Mouse (Mus musculus): ENCODE measurements at regions not wholly inside any gene's neighbourhood (a gene's known extent, or its start where the extent isn't known, plus 50 kb on each side); places are given as distances from the start of the nearest gene placed in this dataset.
A peak's percentile ranks its signal among the peaks of the same experiment; 100 is the strongest.

DNA sequence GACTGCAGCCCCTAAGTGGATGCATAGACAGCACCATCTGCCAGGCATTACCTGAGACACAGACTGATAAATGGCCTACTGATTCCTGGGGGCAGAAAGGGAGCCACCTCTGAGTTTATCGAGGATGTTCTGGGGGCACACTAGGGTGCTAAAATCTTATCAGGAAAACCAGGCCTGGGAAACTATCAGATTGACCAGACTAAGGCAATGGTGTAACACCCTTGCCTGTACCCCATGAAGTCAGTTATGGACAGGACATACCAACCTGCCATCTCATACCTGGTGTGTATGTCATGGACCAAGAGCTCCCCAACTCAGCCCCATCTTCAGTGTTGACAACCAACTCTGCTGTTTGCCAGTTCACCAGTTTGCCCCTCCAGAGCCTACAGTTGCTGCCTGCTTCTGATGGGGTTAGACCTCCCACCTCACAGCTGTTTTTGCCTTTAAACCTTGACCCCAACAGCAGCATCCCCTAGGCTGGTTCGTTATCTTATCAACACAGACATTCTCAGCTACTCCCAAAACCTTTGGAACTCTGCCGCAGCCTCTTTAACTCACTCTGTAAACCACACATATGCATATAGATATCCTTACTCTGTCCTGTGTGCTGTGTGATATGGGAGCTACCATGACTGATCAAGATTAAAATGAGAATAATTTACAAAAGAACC lies 83.6 kb upstream of the Irs2 start:
- no peak for DNase-seq

DNA sequence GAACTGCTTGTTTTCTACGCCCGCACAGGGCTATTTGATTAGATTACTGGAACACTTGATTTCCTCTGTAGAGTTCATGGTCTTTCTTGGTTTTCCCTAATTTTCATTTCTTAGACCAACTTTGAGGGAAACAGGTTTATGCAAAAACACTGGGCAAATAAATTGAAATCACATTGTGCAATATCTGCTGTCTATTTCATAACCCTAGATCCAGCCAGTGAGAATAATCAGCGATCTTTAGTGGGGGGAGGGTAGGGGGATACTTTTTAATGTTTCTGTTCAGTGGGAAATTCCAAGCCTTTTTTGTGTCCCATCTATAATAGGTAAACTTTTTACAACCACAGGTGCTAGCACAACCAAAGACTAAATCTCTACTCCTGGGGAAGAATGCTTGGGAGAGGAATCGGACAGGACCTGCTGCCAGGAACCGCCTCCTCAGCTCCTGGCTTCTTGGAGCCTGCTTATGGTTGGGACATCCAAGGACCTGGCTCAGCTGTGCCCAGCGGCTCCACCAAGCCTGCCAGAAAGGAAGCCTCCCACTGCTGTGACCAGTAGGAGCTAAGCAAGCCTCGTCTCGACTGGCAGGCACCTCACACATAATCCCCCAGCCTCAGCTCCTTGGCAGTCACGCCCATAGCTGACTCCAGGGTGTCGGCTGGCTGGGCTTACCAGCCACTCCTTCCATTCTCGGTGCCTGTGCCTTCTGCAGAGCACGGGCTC lies 80.8 kb upstream of the Irs2 start:
- DNase-seq: peak; percentile 11

DNA sequence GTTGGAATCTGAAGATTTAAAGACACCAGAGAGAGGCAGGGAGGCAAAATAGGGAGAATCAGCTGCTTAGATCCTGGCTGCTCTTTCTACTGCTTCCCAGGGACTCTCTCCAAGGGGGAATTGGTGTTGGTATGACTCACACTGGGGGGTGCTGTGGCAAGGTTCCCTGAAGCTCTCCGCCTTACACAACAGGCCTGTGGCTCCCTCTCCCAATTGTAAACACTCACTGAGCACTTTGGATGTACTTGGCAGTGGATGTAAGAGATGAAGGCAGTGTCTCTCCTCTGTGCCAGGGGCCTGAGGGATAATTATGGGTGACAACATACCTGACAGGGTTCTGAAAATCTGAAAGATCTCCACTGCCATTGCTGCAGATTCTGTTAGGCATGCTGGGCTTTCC lies 77.0 kb upstream of the Irs2 start:
- DNase-seq: no peak

DNA sequence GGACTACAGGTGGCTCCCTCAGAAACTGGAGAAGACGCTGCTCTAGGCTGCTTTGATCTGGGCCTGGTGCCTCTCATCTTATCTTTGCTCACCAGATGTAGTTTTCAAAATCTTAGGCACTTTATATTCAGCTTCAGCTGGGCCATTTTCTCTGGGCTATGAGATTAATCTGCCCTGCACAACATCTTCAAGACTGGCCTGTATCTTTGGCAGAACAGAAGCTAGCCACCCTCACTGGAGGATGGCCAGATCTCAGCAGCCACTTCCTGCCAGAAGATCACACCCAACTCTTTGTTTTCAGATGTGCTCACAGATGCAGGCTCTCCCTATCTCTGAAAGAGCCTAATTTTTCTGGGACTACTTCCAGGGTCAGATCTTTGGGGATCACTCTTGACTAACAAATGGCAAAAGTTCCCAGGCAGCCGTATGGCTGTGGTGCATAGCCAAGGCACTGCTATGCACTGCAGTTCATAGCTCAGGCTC lies 75.8 kb upstream of the Irs2 start:
- no peak for DNase-seq

DNA sequence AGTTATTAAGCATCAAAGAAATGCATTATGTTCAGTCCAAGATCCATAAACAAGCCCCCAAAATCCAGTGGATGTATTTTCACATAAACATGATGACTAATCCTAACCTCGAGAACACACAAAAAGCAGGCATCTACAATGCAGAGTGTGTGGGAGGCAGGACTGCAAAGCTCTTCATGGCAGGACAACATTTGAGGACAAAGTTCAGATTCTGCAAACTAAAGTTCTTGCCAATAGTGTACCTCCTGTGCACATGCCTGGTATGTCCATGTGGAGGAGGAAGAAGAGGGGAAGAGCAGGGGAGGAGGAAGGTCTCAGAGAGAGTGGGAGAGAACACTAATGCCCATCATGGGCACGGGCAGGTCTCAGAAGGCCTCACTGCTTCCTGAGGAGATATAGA lies 72.6 kb upstream of the Irs2 start:
- DNase-seq: no peak

DNA sequence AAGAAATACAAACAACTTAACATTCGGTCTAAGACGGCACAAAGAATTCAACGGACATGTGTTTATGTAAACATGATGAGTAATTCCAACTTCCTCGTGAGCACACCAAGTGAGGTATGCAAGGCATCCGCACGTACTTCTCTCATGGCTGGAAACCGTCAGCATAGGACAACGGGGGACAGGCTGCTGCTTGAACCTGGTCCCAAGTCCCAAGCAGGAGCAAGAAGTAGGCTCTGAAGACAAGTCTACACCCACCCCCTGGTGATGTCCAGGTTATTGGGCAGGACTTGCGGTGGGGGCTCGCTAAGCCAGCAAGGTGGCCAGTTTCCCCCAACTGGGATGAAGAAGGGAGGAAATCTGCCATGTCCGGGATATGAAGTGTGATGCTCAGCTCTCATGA lies 71.5 kb upstream of the Irs2 start:
- no peak for DNase-seq

DNA sequence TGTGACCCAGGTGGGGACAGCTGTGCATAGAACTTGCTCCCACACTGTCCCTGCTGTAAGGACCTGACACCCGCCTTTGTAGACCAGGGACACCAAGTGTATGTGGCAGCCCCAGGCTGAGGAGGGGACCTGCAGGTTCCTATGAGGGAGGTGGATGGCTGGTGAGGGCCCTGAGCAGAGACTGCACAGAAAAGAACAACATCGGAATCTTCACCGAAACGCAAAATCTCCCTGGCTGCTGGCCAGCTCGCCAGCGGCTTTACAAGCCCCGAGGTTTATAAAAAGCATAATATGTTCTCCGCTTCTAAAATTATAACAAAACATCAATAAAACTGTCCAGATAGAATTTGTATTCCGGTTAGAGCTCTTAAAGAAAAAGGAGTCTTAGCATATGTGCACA lies 68.9 kb upstream of the Irs2 start:
- DNase-seq: no peak

DNA sequence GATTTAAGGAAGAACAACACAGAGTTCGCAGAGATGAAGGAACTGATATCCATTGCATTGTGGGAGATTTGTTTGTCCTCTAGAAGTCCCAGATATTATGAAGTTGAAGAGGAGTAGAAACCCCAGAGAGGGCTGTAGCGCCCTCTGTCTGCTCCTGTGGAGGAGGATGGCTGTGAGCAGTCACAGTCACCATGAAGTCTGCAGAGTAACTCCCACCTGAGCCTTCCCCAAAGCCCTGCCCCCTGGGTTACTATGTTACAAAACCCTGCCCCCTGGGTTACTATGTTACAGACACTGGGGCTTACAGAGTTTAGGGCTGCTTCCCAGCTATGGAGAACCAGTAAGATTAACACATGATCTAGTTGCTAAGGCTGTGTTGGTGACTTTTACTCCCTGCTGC lies 62.9 kb upstream of the Irs2 start:
- DNase-seq: no peak

DNA sequence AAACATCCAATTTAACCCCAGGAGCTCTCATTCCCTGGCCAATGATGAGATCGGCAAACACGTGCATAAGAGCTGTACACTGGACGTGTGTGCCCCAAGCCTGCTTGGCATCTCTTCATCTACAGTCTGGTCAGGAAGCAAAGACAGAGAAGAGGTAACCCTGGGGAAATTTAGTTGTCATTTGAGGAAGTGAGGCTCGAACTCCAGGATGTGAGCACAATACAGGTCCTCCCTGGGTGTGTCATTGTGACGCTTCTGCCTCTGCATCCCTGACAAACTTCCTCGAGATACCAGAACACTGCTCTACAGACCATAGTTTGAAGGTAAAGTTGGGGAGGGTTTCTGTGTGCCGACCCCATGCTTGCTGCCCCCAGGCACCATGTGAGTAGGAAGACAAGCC lies 59.2 kb upstream of the Irs2 start:
- DNase-seq: no peak

DNA sequence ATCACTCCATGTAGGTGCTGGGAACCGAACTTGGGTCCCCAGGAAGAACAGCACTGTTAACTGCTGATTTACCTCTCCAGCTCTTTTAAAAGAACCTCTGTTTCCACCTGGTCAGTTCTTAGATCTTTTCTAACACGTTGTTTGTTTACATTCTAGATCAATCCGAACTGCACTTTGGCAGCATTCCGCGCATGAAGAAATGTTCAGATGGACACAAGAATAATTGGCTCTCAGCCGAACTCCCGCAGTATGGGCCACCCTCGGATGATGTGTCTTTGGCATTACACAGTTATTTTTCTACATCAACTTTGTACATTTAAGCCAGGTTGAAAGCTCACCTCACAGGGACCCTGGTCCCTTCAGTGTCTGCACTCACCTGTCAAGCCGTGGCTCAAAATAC lies 57.7 kb upstream of the Irs2 start:
- no peak for DNase-seq

DNA sequence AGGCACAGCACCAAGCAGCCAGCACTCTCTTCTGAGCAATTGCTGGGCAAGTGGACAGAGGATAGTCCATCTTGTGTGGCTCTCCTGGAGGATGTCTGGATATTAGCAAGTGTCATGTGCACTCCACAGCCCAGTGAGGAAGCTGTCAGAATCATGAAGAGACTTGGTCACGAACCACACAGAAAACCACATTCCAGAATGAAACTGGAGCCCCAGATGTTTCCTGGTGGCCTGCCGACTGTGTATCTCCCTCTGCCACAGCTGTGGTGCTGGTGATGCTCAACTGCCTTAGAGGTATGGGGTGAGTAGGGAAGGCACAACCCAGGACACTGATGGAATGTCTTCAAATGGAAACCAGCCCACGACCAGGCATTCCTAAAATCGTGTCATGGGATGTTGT lies 57.0 kb upstream of the Irs2 start:
- no peak for DNase-seq

DNA sequence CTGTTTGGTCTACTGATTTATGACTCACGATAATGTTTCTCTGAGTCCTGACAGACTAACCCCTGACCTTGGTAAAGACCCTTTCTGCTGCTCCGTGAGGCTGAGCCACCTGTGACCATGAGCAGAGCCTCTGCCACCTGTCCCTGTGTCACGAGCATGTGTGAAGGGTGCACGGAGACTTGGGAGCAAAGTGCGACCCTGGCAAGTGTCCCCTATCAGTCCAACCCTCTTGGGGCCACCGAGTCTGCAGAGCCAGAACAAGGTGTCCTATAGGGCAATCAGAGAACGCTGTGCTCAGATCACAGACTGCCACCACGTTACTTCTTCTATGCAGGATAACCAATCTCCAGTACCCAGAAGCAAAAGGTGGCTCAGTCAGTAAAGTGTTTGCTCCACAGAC lies 54.8 kb upstream of the Irs2 start:
- no peak for DNase-seq

DNA sequence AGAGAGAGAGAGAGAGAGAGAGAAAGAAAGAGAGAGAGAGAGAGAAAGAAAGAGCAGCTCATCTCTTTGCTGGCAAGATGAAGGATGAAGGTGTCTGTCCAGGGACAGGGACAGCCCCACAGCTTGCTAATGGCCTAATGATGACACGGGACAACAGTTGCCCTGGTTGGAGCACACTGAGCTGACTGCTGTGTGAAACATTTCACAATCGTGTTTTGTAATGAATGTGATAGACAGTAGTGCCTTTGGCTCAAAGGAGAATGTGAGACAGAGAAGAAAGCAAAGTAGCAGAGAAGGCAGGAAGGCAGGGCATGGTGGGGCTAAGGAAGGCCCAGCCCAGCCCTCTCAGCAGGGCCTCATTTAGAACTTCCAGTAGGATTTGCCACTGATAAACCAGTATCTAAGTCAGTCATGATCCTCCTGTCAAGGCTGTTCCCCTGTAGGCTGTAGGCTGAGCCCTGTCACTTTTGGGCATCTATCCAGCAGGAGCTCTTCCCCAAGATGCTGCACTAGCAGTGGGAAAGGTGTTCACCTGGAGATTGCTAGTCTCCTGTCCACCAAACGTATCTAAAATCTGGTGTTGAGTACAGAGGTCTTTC lies 54.2 kb upstream of the Irs2 start:
- DNase-seq: no peak

DNA sequence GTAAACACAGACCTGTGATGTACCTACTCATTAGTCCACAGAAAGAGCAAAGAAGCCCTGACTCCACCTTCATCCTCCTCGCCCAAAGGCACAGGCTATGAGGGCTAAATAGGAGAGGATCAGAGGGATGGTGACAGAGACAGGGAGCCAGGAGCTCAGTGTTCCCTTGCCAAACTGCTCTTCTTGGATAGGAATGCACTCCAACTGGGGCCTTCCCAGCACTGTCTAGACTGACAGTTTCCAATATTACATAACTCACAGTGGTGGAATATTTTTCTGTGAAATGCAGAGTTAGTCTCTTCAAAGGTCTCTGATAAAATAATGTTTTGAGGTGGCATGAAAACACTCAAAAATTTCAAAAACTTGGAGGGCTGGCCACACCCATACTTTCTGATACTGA lies 53.5 kb upstream of the Irs2 start:
- no peak for DNase-seq

DNA sequence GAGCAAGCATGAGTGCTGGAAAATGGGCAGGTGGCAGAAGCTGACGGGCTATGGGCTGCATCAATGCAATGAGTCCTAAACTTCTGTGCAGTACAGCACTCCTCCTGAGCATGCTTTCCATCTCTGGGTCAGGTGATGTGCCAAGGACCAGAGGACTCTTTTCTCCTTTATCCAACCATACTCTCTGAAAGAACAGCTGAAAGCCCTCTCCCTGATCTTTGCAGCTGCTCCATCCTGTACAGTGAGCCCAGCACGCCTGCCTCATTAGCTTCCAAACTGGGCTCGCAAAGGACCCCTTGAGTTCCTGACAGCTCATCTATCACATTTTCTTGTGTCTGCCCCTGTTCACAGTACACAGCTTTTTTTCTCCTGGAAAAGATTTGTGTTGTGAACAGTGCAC lies 52.3 kb upstream of the Irs2 start:
- no peak for DNase-seq

DNA sequence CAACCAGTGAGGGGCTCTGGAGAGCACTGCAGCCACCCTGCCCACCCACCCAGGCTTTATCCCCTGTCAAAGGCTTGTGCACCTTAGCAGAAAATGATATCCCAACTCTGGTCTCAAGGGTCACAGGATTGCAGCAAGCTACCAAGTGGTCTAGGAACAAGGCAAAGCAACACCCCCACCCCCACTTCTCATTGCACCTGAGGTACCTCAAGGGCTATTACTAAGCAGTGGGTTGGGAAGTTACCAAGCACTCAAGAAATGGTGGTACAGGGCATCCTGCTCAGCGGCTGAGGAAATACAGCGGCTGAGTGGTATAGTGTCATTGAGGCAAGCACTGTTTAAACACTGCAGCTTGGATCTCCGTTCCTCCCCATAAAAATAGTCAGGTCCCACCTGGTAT lies 50.1 kb upstream of the Irs2 start:
- no peak for DNase-seq

All from cerebellum, adult 9-11 months (tissue).